Mouse (Mus musculus) lung, embryonic 15.5 days (tissue): Measurements from ENCODE around the gene Csnk1e. TPM values are rescaled to one million over a fixed set of nuclear protein-coding genes. Genes with fewer than 3 reads are reported as not detected.

Source experiments
- ATAC-seq: fragments of 200-750 bp; cut with Nextera tagmentation; 2 replicates; pipeline ENCODE4 v1.8.0; 2017; ENCODE audit warnings: moderate number of reproducible peaks, borderline replicate concordance; ENCODE audit not compliant: low FRiP score, low TSS enrichment; ENCODE audit errors: extremely low read depth
- H3K27ac ChIP-seq: fragments of 300-500 bp; sonication (generic); 2 replicates; pipeline ENCODE4 v1.5.1; 2015; ENCODE audit warnings: moderate library complexity, mild to moderate bottlenecking, inconsistent platforms
- H3K27me3 ChIP-seq: fragments of 300-500 bp; sonication (generic); 2 replicates; pipeline ENCODE4 v1.6.1; 2015; ENCODE audit warnings: inconsistent platforms
- H3K36me3 ChIP-seq: fragments of 300-500 bp; sonication (generic); 2 replicates; pipeline ENCODE4 v1.6.1; 2015; ENCODE audit warnings: inconsistent platforms
- H3K4me1 ChIP-seq: fragments of 300-500 bp; sonication (generic); 2 replicates; pipeline ENCODE4 v1.6.1; 2015; ENCODE audit warnings: inconsistent platforms
- H3K4me2 ChIP-seq: fragments of 300-500 bp; sonication (generic); 2 replicates; pipeline ENCODE4 v1.6.1; 2015; ENCODE audit warnings: inconsistent platforms, mild to moderate bottlenecking, moderate library complexity
- H3K4me3 ChIP-seq: fragments of 300-500 bp; sonication (generic); 2 replicates; pipeline ENCODE4 v1.5.1; 2015; ENCODE audit warnings: mild to moderate bottlenecking, inconsistent platforms
- H3K9ac ChIP-seq: fragments of 300-500 bp; sonication (generic); 2 replicates; pipeline ENCODE4 v1.6.1; 2015; ENCODE audit warnings: inconsistent platforms
- H3K9me3 ChIP-seq: fragments of 300-500 bp; sonication (generic); 2 replicates; pipeline ENCODE4 v1.6.1; 2016; ENCODE audit warnings: inconsistent platforms
- WGBS: fragments of 180-500 bp; shearing (Covaris S2); methylation state at CpG from one replicate; pipeline ENCODE4 v1.1.7; 2015; 5-methylcytosine and 5-hydroxymethylcytosine counted together
- polyA plus RNA-seq: library from polyadenylated mRNA; unstranded; fragments of >200 nt; fragmentation: Nextera tagmentation; extraction: Ambion mirVana; gene quantifications from 2 replicates; pipeline ENCODE4 v1.2.1, GENCODE M21; 2015

Gene Csnk1e
- polyA plus RNA-seq, 1 experiment from 2014 or later: 97.2 TPM

GRCm38 (mm10) chr15:79432328-79432727 lies 23.0 kb downstream of the Csnk1e start:
- peaks cover 48% of the 10 kb centered on the region for H3K4me1 ChIP-seq
- H3K36me3 ChIP-seq: peaks cover 71% of the 10 kb centered on the region
- WGBS: 66% methylated on average over 11 of the region's 11 CpGs
- no peak overlapping the region for H3K4me3 ChIP-seq
- peak overlapping the region; percentile 90 for H3K27ac ChIP-seq
- no peaks in the 10 kb centered on the region for H3K9me3 ChIP-seq
- no peaks in the 10 kb centered on the region for H3K27me3 ChIP-seq
- H3K9ac ChIP-seq: 0 out of 2 replicates have a peak overlapping the region, but pooled peaks have one; percentile 12
- ATAC-seq: no peak
- peak overlapping the region; percentile 32 for H3K4me2 ChIP-seq

- H3K27me3 ChIP-seq: no peaks in the 10 kb centered on the region
- ATAC-seq: no peak
- 46% methylated on average over 7 of the region's 7 CpGs for WGBS
- H3K4me2 ChIP-seq: peak overlapping the region; percentile 27
- peak overlapping the region; percentile 90 for H3K27ac ChIP-seq
- 0 out of 2 replicates have a peak overlapping the region, but pooled peaks have one; percentile 12 for H3K9ac ChIP-seq
- H3K4me3 ChIP-seq: no peak overlapping the region
- H3K4me1 ChIP-seq: peaks cover 44% of the 10 kb centered on the region
- H3K9me3 ChIP-seq: no peaks in the 10 kb centered on the region
- peaks cover 70% of the 10 kb centered on the region for H3K36me3 ChIP-seq
Measured at GRCm38 (mm10) chr15:79431925-79432324, 23.4 kb downstream of the Csnk1e start.

- Histone ChIP-seq H3K27ac (no peak overlapping the region), H3K36me3 (peaks cover 72% of the 10 kb centered on the region), H3K27me3 (no peaks in the 10 kb centered on the region), H3K4me3 (no peak overlapping the region), H3K9ac (no peak overlapping the region), H3K9me3 (no peaks in the 10 kb centered on the region), H3K4me2 (no peak overlapping the region), H3K4me1 (peaks cover 30% of the 10 kb centered on the region)
- no peak for ATAC-seq
- 76% methylated on average over 10 of the region's 10 CpGs for WGBS
Measured at GRCm38 (mm10) chr15:79430461-79431000, 24.8 kb downstream of the Csnk1e start.

GRCm38 (mm10) chr15:79429994-79430393 lies 25.4 kb downstream of the Csnk1e start:
- H3K4me2 ChIP-seq: no peak overlapping the region
- H3K36me3 ChIP-seq: peaks cover 77% of the 10 kb centered on the region
- H3K4me1 ChIP-seq: peaks cover 24% of the 10 kb centered on the region
- H3K27me3 ChIP-seq: no peaks in the 10 kb centered on the region
- H3K9ac ChIP-seq: no peak overlapping the region
- H3K27ac ChIP-seq: no peak overlapping the region
- WGBS: 76% methylated on average over 5 of the region's 9 CpGs
- ATAC-seq: no peak
- no peaks in the 10 kb centered on the region for H3K9me3 ChIP-seq
- no peak overlapping the region for H3K4me3 ChIP-seq

GRCm38 (mm10) chr15:79429527-79429926 lies 25.8 kb downstream of the Csnk1e start:
- no peak for ATAC-seq
- Histone ChIP-seq H3K4me3 (no peak overlapping the region), H3K4me2 (no peak overlapping the region), H3K36me3 (peaks cover 78% of the 10 kb centered on the region), H3K27me3 (no peaks in the 10 kb centered on the region), H3K9ac (no peak overlapping the region), H3K4me1 (peaks cover 20% of the 10 kb centered on the region), H3K9me3 (no peaks in the 10 kb centered on the region), H3K27ac (no peak overlapping the region)
- WGBS: 79% methylated on average over 12 of the region's 12 CpGs

- Histone ChIP-seq H3K4me1 (peaks cover 17% of the 10 kb centered on the region), H3K27ac (no peak overlapping the region), H3K4me2 (no peak overlapping the region), H3K9me3 (no peaks in the 10 kb centered on the region), H3K36me3 (peaks cover 79% of the 10 kb centered on the region), H3K9ac (no peak overlapping the region), H3K4me3 (no peak overlapping the region), H3K27me3 (no peaks in the 10 kb centered on the region)
- ATAC-seq: no peak
- WGBS: 73% methylated on average over 4 of the region's 4 CpGs
Measured at GRCm38 (mm10) chr15:79428616-79429015, 26.8 kb downstream of the Csnk1e start.

- Histone ChIP-seq H3K9ac (no peak overlapping the region), H3K27ac (no peak overlapping the region), H3K36me3 (peaks cover 83% of the 10 kb centered on the region), H3K9me3 (no peaks in the 10 kb centered on the region), H3K4me3 (no peak overlapping the region), H3K27me3 (no peaks in the 10 kb centered on the region), H3K4me2 (no peak overlapping the region), H3K4me1 (peaks cover 6% of the 10 kb centered on the region)
- ATAC-seq: no peak
- WGBS: 67% methylated on average over 6 of the region's 6 CpGs
Measured at GRCm38 (mm10) chr15:79427516-79427915, 27.9 kb downstream of the Csnk1e start.

- Histone ChIP-seq H3K9ac (no peak overlapping the region), H3K36me3 (peaks cover 90% of the 10 kb centered on the region), H3K4me3 (no peak overlapping the region), H3K27me3 (no peaks in the 10 kb centered on the region), H3K9me3 (no peaks in the 10 kb centered on the region), H3K4me1 (no peaks in the 10 kb centered on the region), H3K4me2 (no peak overlapping the region), H3K27ac (no peak overlapping the region)
- ATAC-seq: no peak
- 58% methylated on average over 11 of the region's 11 CpGs for WGBS
Measured at GRCm38 (mm10) chr15:79425516-79425915, 29.9 kb downstream of the Csnk1e start.

GRCm38 (mm10) chr15:79424602-79425001 lies 30.8 kb downstream of the Csnk1e start:
- Histone ChIP-seq H3K9ac (no peak overlapping the region), H3K9me3 (no peaks in the 10 kb centered on the region), H3K4me1 (no peaks in the 10 kb centered on the region), H3K4me2 (no peak overlapping the region), H3K4me3 (no peak overlapping the region), H3K36me3 (peaks cover 98% of the 10 kb centered on the region), H3K27me3 (no peaks in the 10 kb centered on the region), H3K27ac (no peak overlapping the region)
- ATAC-seq: no peak
- 86% methylated on average over 17 of the region's 17 CpGs for WGBS

GRCm38 (mm10) chr15:79422715-79423243 lies 32.6 kb downstream of the Csnk1e start:
- Histone ChIP-seq H3K9ac (no peak overlapping the region), H3K9me3 (no peaks in the 10 kb centered on the region), H3K4me3 (no peak overlapping the region), H3K27me3 (no peaks in the 10 kb centered on the region), H3K27ac (no peak overlapping the region), H3K4me2 (no peak overlapping the region), H3K36me3 (peaks cover 95% of the 10 kb centered on the region), H3K4me1 (no peaks in the 10 kb centered on the region)
- ATAC-seq: no peak
- 70% methylated on average over 6 of the region's 6 CpGs for WGBS

GRCm38 (mm10) chr15:79418677-79419076 lies 36.7 kb downstream of the Csnk1e start:
- WGBS: 87% methylated on average over 11 of the region's 11 CpGs
- peaks cover 70% of the 10 kb centered on the region for H3K36me3 ChIP-seq

GRCm38 (mm10) chr15:79418265-79418664 lies 37.1 kb downstream of the Csnk1e start:
- Histone ChIP-seq H3K4me2 (no peak overlapping the region), H3K27me3 (no peaks in the 10 kb centered on the region), H3K9me3 (no peaks in the 10 kb centered on the region), H3K9ac (no peak overlapping the region), H3K36me3 (peaks cover 65% of the 10 kb centered on the region), H3K4me1 (no peaks in the 10 kb centered on the region), H3K27ac (no peak overlapping the region), H3K4me3 (no peak overlapping the region)
- 82% methylated on average over 3 of the region's 3 CpGs for WGBS
- ATAC-seq: no peak

More at GRCm38 (mm10) chr15:79418677-79419076, 36.7 kb downstream of the Csnk1e start:
- H3K27ac ChIP-seq: no peak overlapping the region
- H3K4me2 ChIP-seq: no peak overlapping the region
- no peaks in the 10 kb centered on the region for H3K27me3 ChIP-seq
- H3K4me1 ChIP-seq: no peaks in the 10 kb centered on the region
- no peak overlapping the region for H3K4me3 ChIP-seq
- H3K9ac ChIP-seq: no peak overlapping the region
- ATAC-seq: no peak
- H3K9me3 ChIP-seq: no peaks in the 10 kb centered on the region
